23 mouse cellular contexts compared by ENCODE assay signal in the genomic region with DNA sequence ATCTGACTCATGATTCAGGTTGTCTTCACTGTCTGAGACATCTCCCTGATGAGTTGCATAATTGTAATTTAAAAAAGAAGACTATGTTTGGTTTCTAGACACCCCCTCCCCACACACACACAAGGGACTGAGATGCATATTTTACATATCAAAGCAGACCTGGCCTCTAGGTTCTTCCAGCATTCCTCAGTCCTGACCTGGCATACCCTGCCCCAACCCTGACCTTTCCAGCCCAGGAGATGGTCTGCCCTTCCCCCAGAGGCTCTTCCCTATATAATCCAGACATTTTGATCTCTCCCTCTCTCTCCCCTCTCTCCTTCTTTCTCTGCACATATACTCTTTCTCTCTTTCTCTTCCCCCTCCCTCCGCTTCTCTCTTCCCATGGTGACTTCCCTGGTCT.
DNase-seq lines count a peak whose midpoint lies in the region; ATAC-seq and TF ChIP-seq lines count a peak whose summit lies in the region.
"Had no signal": no experiment of that assay in that cellular context is flagged by ENCODE, and none has a peak within 500 bp of the region (broad histone marks: within the 10 kb centered on the region; RNA-seq: fewer than 3 reads in every experiment).

No protein-coding gene starts in this region.

- no peak overlapping the region for H3K4me3 ChIP-seq in ES-Bruce4 (ENCODE audit: low read depth, low read length)
- no peak overlapping the region for H3K4me3 ChIP-seq in cortical plate, adult 2 months (ENCODE audit: insufficient read depth, low read length)
- no peak overlapping the region for H3K4me3 ChIP-seq in midbrain, embryonic 11.5 days (ENCODE audit: low read depth, low read length)
- no peak overlapping the region for H3K4me3 ChIP-seq in kidney, embryonic 14.5 days (ENCODE audit: low read length)
- H3K4me3 ChIP-seq: embryonic facial prominence, embryonic 13.5 days; embryonic facial prominence, embryonic 15.5 days; erythroblast, embryonic 14.5 days; forebrain, embryonic 10.5 days; forebrain, embryonic 12.5 days had no signal

- H3K27me3 ChIP-seq in ES-Bruce4 (ENCODE audit: control insufficient read depth, insufficient read depth, low read length, poor library complexity, severe bottlenecking), result no peaks in the 10 kb centered on the region
- no peaks in the 10 kb centered on the region for H3K27me3 ChIP-seq in midbrain, embryonic 11.5 days (ENCODE audit: control insufficient read depth, insufficient read depth, low read length)
- no peaks in the 10 kb centered on the region for H3K27me3 ChIP-seq in kidney, embryonic 14.5 days (ENCODE audit: control insufficient read depth, insufficient read depth, low read length)
- H3K27me3 ChIP-seq: embryonic facial prominence, embryonic 13.5 days; embryonic facial prominence, embryonic 15.5 days; forebrain, embryonic 12.5 days had no signal

- no peaks in the 10 kb centered on the region for H3K9me3 ChIP-seq in ES-Bruce4 (replicated peaks; ENCODE audit: control insufficient read depth, insufficient read depth, low read length, poor library complexity, severe bottlenecking)
- H3K9me3 ChIP-seq in midbrain, embryonic 11.5 days (ENCODE audit: control insufficient read depth, low read length), result no peaks in the 10 kb centered on the region
- H3K9me3 ChIP-seq in kidney, embryonic 14.5 days (ENCODE audit: control insufficient read depth, low read length), result no peaks in the 10 kb centered on the region
- H3K9me3 ChIP-seq: embryonic facial prominence, embryonic 13.5 days; embryonic facial prominence, embryonic 15.5 days; forebrain, embryonic 10.5 days; forebrain, embryonic 12.5 days had no signal

- DNase-seq in ES-CJ7 (ENCODE audit: low read depth, low spot score) (peak; percentile 89), ZHBTc4 (ENCODE audit: low read depth, low spot score) (peak; percentile 81)
- DNase-seq in urinary bladder, postnatal 4 days (ENCODE audit: low spot score in 2 of 2), result no peak
- no peak for DNase-seq in midbrain, embryonic 11.5 days (ENCODE audit: low spot score, missing footprints)
- DNase-seq: adrenal gland, adult 2 months; adrenal gland, postnatal 10 days; adrenal gland, postnatal 25 days; cerebellum, adult 11-12 months; cerebellum, adult 2 months; cerebellum, adult 9-10 months; cerebellum, postnatal 10 days; cerebellum, postnatal 25 days; embryo, embryonic 11 days had no signal

- WGBS in midbrain, embryonic 11.5 days, result 91% methylated on average over 1 of the region's 1 CpGs
- WGBS in kidney, embryonic 14.5 days, result 100% methylated on average over 1 of the region's 1 CpGs

- H3K9ac ChIP-seq in ES-Bruce4 (ENCODE audit: low read depth, poor library complexity, severe bottlenecking), result no peak overlapping the region
- no peak overlapping the region for H3K9ac ChIP-seq in midbrain, embryonic 11.5 days (ENCODE audit: low read length)
- no peak overlapping the region for H3K9ac ChIP-seq in kidney, embryonic 14.5 days (ENCODE audit: low read depth, low read length)
- H3K9ac ChIP-seq: embryonic facial prominence, embryonic 13.5 days; embryonic facial prominence, embryonic 15.5 days; forebrain, embryonic 12.5 days had no signal

- H3K4me2 ChIP-seq in midbrain, embryonic 11.5 days, result no peak overlapping the region
- H3K4me2 ChIP-seq in kidney, embryonic 14.5 days (replicated peaks; ENCODE audit: low read depth, low read length), result no peak overlapping the region
- H3K4me2 ChIP-seq: embryonic facial prominence, embryonic 13.5 days; embryonic facial prominence, embryonic 15.5 days; forebrain, embryonic 12.5 days had no signal

- TF ChIP-seq CTCF in ES-Bruce4 (IDR thresholded peaks at IDR 0.05; ENCODE audit: low read depth, low read length), result no peak
- no peak for TF ChIP-seq CTCF in cortical plate, adult 2 months (IDR thresholded peaks at IDR 0.05; ENCODE audit: extremely low read depth, insufficient read depth, low read length)

- no peak overlapping the region for H3K27ac ChIP-seq in ES-Bruce4 (ENCODE audit: insufficient read depth, low read length)
- H3K27ac ChIP-seq in cortical plate, adult 2 months (ENCODE audit: insufficient read depth, low read length), result peak overlapping the region; percentile 71; the same call in 1 of the 2 replicates
- no peak overlapping the region for H3K27ac ChIP-seq in midbrain, embryonic 11.5 days (ENCODE audit: low read depth, low read length)
- H3K27ac ChIP-seq in kidney, embryonic 14.5 days (ENCODE audit: low read depth, low read length), result no peak overlapping the region
- H3K27ac ChIP-seq: embryonic facial prominence, embryonic 13.5 days; embryonic facial prominence, embryonic 15.5 days; forebrain, embryonic 10.5 days; forebrain, embryonic 12.5 days had no signal

- peaks cover 2% of the 10 kb centered on the region for H3K4me1 ChIP-seq in ES-Bruce4 (ENCODE audit: control insufficient read depth, insufficient read depth, low read length)
- H3K4me1 ChIP-seq in cortical plate, adult 2 months (ENCODE audit: control insufficient read depth, insufficient read depth, low read length), result peaks cover 10% of the 10 kb centered on the region
- no peaks in the 10 kb centered on the region for H3K4me1 ChIP-seq in midbrain, embryonic 11.5 days (ENCODE audit: control insufficient read depth, insufficient read depth, low read length)
- H3K4me1 ChIP-seq in kidney, embryonic 14.5 days (ENCODE audit: control insufficient read depth, insufficient read depth, low read length), result no peaks in the 10 kb centered on the region
- H3K4me1 ChIP-seq: embryonic facial prominence, embryonic 15.5 days; forebrain, embryonic 12.5 days had no signal

- TF ChIP-seq EP300 in ES-Bruce4 (IDR thresholded peaks at IDR 0.05; ENCODE audit: insufficient read depth, low read depth, low read length), result peak; percentile 86

- TF ChIP-seq POLR2A in ES-Bruce4 (IDR thresholded peaks at IDR 0.05; ENCODE audit: insufficient read depth, low read length), result no peak
- no peak for TF ChIP-seq POLR2A in cortical plate, adult 2 months (IDR thresholded peaks at IDR 0.05; ENCODE audit: extremely low read depth, insufficient read depth, low read length)

- no peak for ATAC-seq in midbrain, embryonic 11.5 days (ENCODE audit: low FRiP score)
- ATAC-seq in kidney, embryonic 14.5 days (ENCODE audit: low FRiP score, low TSS enrichment), result no peak
- ATAC-seq: forebrain, embryonic 14.5 days; forebrain, embryonic 16.5 days had no signal

- no peaks in the 10 kb centered on the region for H3K36me3 ChIP-seq in ES-Bruce4 (ENCODE audit: control insufficient read depth, insufficient read depth, low read length, poor library complexity, severe bottlenecking)
- no peaks in the 10 kb centered on the region for H3K36me3 ChIP-seq in midbrain, embryonic 11.5 days (ENCODE audit: control insufficient read depth, insufficient read depth, low read length)
- no peaks in the 10 kb centered on the region for H3K36me3 ChIP-seq in kidney, embryonic 14.5 days (ENCODE audit: control insufficient read depth, insufficient read depth, low read length)
- H3K36me3 ChIP-seq: embryonic facial prominence, embryonic 13.5 days; embryonic facial prominence, embryonic 15.5 days; forebrain, embryonic 10.5 days; forebrain, embryonic 12.5 days had no signal

Comparison
In these comparisons a context has a peak if more than half of its experiments do, and no peak if none do; other contexts are left out.
1. DNase-seq: peak in ES-CJ7 (single experiment) and ZHBTc4 (single experiment); none in urinary bladder, postnatal 4 days (0 of 2) and midbrain, embryonic 11.5 days (single experiment).